Comparison of ENCODE assay signal across 7 mouse cellular contexts in the genomic region with DNA sequence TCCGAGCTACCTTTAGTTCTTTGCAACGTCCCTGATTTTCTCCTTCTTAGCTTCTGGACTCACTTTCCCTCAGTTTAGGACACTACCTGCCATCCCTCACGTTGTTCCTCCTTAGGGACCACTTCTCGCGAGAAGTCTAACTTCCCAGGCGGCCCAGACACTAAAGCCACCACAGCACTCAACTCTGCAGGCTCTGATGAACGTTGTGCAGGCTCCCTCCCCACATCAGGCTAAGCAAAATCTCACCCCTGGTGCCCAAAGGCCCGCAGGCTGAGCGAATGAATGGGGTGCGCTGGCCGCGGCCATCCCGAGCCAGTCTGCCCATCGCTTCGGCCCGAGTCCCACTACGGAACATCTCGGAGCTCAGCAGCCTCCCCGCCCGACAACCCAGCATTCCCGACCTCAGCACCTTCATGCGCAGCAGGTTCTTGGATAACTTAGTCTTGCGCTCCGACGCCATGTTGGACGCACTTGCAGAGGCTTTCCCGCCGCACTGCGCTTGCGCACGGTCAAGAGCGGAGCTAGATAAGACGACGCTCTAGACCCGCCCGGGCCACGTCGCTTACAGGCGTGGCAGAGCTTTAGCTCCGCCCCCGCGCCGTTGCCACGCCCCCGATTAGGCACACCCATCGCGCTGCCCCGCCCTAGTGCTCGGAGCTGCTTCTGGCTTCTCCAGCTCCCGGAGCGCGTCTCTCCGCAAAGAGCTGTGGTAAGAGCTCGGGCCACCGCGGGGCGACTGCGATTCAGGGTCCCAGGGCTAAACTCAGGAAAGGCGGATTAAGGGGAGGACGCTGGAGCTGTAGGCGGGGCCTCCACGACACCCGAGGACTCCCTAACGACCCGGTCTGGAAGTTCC. TPM values are rescaled to one million over a fixed set of nuclear protein-coding genes. Genes with fewer than 3 reads are reported as not detected.
DNase-seq lines count a peak whose midpoint lies in the region; ATAC-seq lines count a peak whose summit lies in the region.

Gene Mphosph6 (minus strand): TSS at position 501 of the 856 bp plus-strand sequence.

- no peaks in the 10 kb centered on the region for H3K27me3 ChIP-seq in intestine, embryonic 16.5 days (replicated peaks; ENCODE audit: control insufficient read depth, insufficient read depth, low read length)
- no peaks in the 10 kb centered on the region for H3K27me3 ChIP-seq in midbrain, embryonic 11.5 days (ENCODE audit: control insufficient read depth, insufficient read depth, low read length)

- DNase-seq in adrenal gland, adult 8-10 months: peak; percentile 95
- DNase-seq in embryo, embryonic 9.5 days (ENCODE audit: extremely low spot score): peak; percentile 98
- peak; percentile 96 to 99 for DNase-seq in gastrocnemius, postnatal 4 days (ENCODE audit: low spot score in 2 of 2)
- peak; percentile 92 to 94 for DNase-seq in left cerebral cortex, postnatal 36 days (ENCODE audit: low spot score in 2 of 2)
- peak; percentile 100 for DNase-seq in midbrain, embryonic 11.5 days (ENCODE audit: low spot score, missing footprints)
- peak; percentile 99 for DNase-seq in skeletal muscle tissue, adult 2 months (ENCODE audit: low read depth, low spot score)

- H3K36me3 ChIP-seq in intestine, embryonic 16.5 days (ENCODE audit: control insufficient read depth, insufficient read depth, low read length): no peaks in the 10 kb centered on the region
- peaks cover 3% of the 10 kb centered on the region; the same call in 1 of the 2 replicates for H3K36me3 ChIP-seq in midbrain, embryonic 11.5 days (ENCODE audit: control insufficient read depth, insufficient read depth, low read length)

- H3K9ac ChIP-seq in intestine, embryonic 16.5 days (ENCODE audit: low read depth, low read length): peak within 1 kb of the TSS; percentile 92
- H3K9ac ChIP-seq in midbrain, embryonic 11.5 days (ENCODE audit: low read length): peak within 1 kb of the TSS; percentile 92

- H3K9me3 ChIP-seq in intestine, embryonic 16.5 days (ENCODE audit: control insufficient read depth, low read length): no peaks in the 10 kb centered on the region
- H3K9me3 ChIP-seq in midbrain, embryonic 11.5 days (ENCODE audit: control insufficient read depth, low read length): no peaks in the 10 kb centered on the region

- peak within 1 kb of the TSS; percentile 81 for H3K4me3 ChIP-seq in intestine, embryonic 16.5 days (ENCODE audit: low read length)
- H3K4me3 ChIP-seq in midbrain, embryonic 11.5 days (ENCODE audit: low read depth, low read length): peak within 1 kb of the TSS; percentile 70

- under 1% methylated on average over 65 of the region's 65 CpGs for WGBS in intestine, embryonic 16.5 days
- under 1% methylated on average over 65 of the region's 65 CpGs for WGBS in midbrain, embryonic 11.5 days

- H3K4me2 ChIP-seq in intestine, embryonic 16.5 days (ENCODE audit: low read depth, low read length): peak within 1 kb of the TSS; percentile 75
- peak within 1 kb of the TSS; percentile 65 for H3K4me2 ChIP-seq in midbrain, embryonic 11.5 days

- peak within 1 kb of the TSS; percentile 90 for H3K27ac ChIP-seq in intestine, embryonic 16.5 days (ENCODE audit: low read length)
- H3K27ac ChIP-seq in midbrain, embryonic 11.5 days (ENCODE audit: low read depth, low read length): peak within 1 kb of the TSS; percentile 64

- ATAC-seq in intestine, embryonic 16.5 days: peak; percentile 97
- peak; percentile 98 for ATAC-seq in midbrain, embryonic 11.5 days (ENCODE audit: low FRiP score)

- H3K4me1 ChIP-seq in intestine, embryonic 16.5 days (ENCODE audit: control insufficient read depth, insufficient read depth, low read length): peaks cover 20% of the 10 kb centered on the region
- peaks cover 11% of the 10 kb centered on the region; the same call in 1 of the 2 replicates for H3K4me1 ChIP-seq in midbrain, embryonic 11.5 days (ENCODE audit: control insufficient read depth, insufficient read depth, low read length)

- intact Hi-C loops in left cerebral cortex, postnatal 36 days (cut with DNase I): no loop called here

RNA-seq across cellular contexts. Expression of gene Mphosph6, which starts in this region (rescaled TPM):
- total RNA-seq in adrenal gland, adult 8-10 months (2022): 10 to 100 TPM; 17.5 to 24.0 (median 21.9) TPM
- total RNA-seq in gastrocnemius, postnatal 4 days (2021): 10 to 100 TPM; 19.8 to 24.7 TPM
- 40.0 and 43.4 TPM in 2 replicates for polyA plus RNA-seq in intestine, embryonic 16.5 days (2015; fragmentation: Nextera tagmentation; extraction: Ambion mirVana)
- total RNA-seq in left cerebral cortex, postnatal 36 days (2021): 10 to 100 TPM; 18.7 to 21.9 TPM
- polyA plus RNA-seq in midbrain, embryonic 11.5 days (2014; fragmentation: Nextera tagmentation; extraction: Ambion mirVana): 59.0 and 61.4 TPM in 2 replicates

Comparison
In these comparisons a context has a peak if more than half of its experiments do, and no peak if none do; other contexts are left out.
1. Peak in every context shown above with its lines: DNase-seq, ATAC-seq, H3K4me3 ChIP-seq and H3K27ac ChIP-seq.